Mouse (Mus musculus) adrenal gland, postnatal 4 days (tissue): ENCODE measurements around the gene Pou6f2. TPM values are rescaled to one million over a fixed set of nuclear protein-coding genes. Genes with fewer than 3 reads are reported as not detected.

Source experiments
- DNase-seq, 2 experiments: peaks; one replicate each; pipeline ENCODE4 v3.0.0; 2021 to 2022; ENCODE audit warnings: low spot score in 2 of 2, mixed read lengths in 2 of 2
- long read RNA-seq, 2 experiments: library from polyadenylated mRNA; stranded (forward); transcript quantifications; one replicate each; pipeline ENCODE4 v2.0.0; 2021
- total RNA-seq, 2 experiments: library from RNA; stranded (reverse); gene quantifications; 2 replicates each; pipeline ENCODE4 v1.2.3; 2021

The Pou6f2 gene
- not detected for total RNA-seq
- long read RNA-seq, experiment 1, result 0 reads
- long read RNA-seq, experiment 2, result 0 reads

DNA sequence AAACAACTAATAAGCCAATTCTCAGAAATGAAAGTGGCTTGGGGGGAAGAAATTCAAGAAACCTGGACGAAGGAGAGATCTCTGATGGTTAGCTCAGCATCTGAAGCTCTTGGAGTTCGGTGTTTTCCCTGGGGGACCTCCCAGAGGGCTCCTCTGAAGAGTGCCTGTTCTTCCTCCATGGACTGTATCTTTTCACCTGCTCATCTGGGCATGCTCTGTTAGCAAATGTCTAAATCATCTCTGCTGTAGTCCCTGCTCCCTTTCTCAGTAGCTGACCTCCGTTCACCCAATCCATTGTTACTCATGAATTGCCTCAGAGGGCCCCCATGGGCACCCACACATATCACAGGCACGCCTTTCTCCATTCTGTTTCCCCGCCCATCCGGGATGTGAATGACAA lies at the start of gene Pou6f2:
TSS of gene Pou6f2 (minus strand) at position 101 of the 400 bp plus-strand sequence.
- no peak for DNase-seq

DNA sequence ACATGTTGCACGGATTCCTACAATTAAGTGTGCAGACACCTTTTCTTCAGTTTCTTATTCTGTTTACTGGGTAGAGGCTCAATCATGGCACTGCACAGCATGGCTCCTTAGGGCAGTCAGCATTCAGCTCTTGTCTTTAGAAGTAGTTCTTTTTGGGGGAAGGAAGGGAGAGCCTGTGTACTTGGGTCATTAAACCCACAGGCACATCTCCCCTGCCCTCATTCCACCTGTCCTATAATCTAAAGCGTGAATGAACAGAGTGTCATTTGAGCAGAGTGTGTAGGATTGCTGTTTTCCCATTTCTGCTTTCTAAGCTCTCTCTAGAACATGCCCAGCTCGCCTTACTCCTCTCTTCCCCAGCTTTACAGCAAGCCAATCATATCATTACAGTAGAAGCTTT lies 42.4 kb upstream of the Pou6f2 start:
- DNase-seq, result no peak

- no peak for DNase-seq
Observed at GRCm38 (mm10) chr13:18387673-18388072, 9.8 kb downstream of the Pou6f2 start.

- no peak for DNase-seq
Observed at GRCm38 (mm10) chr13:18363373-18363772, 34.1 kb downstream of the Pou6f2 start.

GRCm38 (mm10) chr13:18344580-18345333 lies 52.7 kb downstream of the Pou6f2 start:
- no peak for DNase-seq

DNA sequence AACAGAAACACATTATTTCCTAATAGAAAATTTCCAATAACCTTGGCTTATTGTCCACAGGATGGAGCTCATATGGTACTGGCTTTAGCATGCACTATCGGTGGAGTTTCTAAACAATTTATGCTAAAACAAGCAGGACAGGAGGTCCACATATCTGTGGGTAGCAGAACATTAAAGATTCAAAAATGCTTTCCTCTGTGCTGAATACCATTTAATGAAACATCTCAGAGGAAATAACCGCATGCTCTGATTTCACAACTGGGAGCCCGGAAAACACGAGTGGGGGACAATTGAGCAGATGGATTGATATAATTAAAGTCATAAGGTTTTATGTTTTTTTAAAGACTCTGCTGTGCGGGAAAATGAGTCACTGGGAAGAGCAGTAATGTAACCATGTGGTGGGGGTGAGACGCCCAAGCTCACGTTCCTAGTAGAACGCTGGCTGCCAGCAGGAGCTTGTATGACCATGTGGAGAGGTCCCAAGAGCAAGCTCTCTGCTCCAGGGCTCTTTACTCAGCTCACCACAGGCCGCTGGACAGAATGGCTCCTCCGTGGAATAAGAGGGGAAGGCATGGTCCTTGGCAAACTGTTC lies 58.5 kb downstream of the Pou6f2 start:
- no peak for DNase-seq

DNA sequence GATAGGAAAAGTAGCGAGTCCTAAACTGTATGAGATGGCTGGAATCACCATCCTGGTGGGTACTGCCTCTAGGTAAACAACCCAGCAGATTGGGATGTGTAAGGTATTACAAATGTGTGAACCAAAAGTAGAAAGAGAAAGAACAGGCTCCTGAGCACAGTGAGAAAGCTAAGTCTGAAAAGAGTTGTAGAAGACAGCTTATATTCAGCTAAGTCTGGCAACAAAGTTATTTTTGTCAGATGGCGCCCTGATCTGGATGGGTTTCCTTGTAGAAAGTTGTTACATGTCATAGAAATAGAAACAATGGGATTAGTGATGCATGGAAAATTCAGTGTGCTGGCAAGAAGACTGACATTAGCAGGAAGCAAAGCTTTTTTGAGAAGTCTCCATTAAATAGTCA lies 59.5 kb downstream of the Pou6f2 start:
- no peak for DNase-seq

- no peak for DNase-seq
Observed at GRCm38 (mm10) chr13:18334035-18334434, 63.5 kb downstream of the Pou6f2 start.

GRCm38 (mm10) chr13:18332596-18332995 lies 64.9 kb downstream of the Pou6f2 start:
- DNase-seq, result no peak

- no peak for DNase-seq
Observed at GRCm38 (mm10) chr13:18323980-18324678, 73.4 kb downstream of the Pou6f2 start.

DNA sequence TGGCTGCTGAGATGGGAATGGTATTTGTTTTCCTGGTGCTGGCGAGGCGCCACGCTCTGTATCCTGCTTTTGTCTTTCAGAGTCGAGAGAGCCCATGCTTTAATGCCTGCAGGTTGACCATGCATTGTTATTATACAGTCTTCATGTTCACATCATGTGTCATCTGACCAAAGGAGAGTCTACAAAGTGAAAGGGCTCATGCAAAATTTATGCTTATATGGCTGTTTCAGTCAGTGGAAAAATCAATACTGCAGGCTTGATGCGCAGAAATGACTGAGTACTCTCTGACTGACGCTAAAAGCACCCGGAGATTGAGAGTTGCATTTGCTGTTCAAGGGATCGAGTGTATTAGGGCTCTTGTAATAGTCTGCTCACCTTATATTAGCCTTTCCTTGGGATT lies 74.1 kb downstream of the Pou6f2 start:
- DNase-seq, result no peak

DNA sequence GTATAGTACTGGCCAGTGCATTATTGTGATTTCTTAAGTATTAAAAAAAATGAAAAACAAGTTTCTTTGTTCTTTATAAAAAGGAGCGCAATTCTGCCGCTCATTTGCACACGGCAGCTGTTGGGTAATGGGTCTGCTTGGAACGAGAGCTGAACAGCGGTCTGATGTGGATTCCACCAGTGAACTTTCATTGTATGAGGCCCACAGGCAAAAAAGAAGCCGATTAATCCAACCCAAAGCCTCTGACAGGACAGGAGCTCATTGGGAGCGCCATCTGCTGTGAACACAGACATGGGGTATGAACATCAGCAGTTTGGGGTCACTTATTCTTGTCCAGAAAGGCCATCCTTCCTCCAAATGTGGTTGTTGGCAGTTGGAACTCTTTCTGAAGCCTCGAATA lies 84.9 kb downstream of the Pou6f2 start:
- no peak for DNase-seq

DNA sequence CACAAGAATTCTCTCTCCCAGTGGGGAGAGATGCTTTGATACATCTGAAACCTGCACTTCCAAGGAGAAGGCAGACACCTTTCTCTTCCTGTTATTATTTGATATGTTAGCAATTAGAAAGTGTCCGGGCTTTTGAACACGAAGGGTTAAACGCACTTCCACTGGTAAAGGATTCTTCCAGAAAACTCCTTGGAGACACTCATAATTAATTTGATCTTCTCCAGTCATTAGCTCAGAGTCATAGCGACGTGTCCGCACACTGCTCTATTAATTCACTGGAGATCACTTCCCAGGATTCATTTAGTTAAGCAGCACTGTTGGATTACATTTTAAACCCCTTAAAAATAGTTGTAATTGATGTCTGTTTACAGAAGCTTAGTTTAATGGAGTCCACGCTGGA lies 88.5 kb downstream of the Pou6f2 start:
- DNase-seq, result no peak

GRCm38 (mm10) chr13:18306506-18307145 lies 90.9 kb downstream of the Pou6f2 start:
- no peak for DNase-seq

GRCm38 (mm10) chr13:18299966-18300365 lies 97.5 kb downstream of the Pou6f2 start:
- DNase-seq, result no peak

DNA sequence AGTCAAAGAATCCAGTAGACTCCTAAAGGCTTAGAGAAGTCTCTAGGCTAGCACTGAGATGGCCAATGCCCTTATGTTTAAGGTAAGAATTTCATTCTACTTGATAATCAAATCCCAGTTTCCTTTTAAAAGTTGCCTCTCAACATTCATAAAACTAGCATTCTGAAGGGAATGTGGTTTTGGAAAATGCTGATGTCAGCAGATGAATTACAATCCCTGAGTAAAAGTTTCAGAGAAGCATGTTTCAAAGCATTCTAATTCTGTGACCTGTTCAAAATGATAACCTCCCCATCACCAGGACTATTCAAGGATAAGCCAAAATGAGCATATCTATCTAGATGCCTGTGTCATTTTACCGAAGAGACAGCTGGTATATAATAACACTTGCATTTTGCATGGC lies 104.0 kb downstream of the Pou6f2 start:
- DNase-seq, result no peak

DNA sequence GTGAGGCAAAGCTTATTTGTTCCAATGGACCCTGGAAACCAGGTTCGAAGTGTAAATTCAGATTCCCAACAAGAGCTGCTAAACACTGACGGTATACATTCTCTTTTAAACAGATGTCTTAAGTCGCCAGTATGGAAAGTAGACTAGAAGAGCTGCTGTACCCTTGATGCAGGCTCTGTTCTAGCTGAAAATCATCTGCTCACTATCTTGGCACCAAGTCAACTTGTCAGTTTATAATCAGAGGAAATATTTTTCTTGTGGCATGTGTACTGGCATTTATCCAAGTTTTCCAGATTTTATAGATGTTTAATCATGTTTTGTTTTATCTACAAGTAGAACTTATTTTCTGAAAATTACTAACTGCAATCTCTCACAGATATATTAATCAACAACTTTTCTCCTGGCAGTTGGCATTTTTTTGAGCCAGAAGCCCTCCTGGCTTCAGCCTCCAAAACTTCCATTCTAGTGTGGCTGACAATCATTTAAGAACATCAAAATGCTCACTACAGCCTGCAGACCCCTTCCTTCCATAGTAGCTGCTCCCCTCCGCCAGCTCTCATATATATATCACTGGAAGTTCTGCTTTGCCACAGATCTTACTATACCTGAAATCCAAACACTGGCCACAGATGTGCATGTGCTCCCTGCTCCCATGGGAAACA lies 107.1 kb downstream of the Pou6f2 start:
- DNase-seq, result no peak

DNA sequence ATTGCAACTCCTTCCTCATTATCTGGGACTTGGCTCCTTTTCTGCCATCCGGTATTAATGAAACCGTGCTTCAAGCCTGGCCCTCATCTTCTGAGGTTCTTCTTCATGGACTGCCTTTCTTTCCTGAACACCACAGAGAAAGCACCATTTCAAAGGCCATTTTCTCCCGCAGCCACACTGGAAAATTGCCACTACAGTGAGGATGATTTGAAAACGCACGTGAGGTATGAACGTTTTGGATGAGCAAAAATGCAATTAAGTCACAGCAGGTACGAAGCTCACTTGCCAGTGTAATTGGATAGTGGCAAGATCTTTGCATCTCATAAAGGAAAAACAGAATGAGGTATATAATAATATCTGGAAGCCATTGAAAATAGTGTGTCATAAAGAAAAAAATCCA lies 110.0 kb downstream of the Pou6f2 start:
- no peak for DNase-seq

GRCm38 (mm10) chr13:18282361-18282982 lies 115.0 kb downstream of the Pou6f2 start:
- no peak for DNase-seq

GRCm38 (mm10) chr13:18281084-18281483 lies 116.4 kb downstream of the Pou6f2 start:
- DNase-seq, result no peak

- DNase-seq, result no peak
Observed at GRCm38 (mm10) chr13:18253131-18253530, 144.4 kb downstream of the Pou6f2 start.
